Mouse (Mus musculus): Measurements from ENCODE around the gene Strada.

The Strada gene

GRCm38 (mm10) chr11:106180449-106180801 lies 21.5 kb downstream of the Strada start:
- DNase-seq: no peak

GRCm38 (mm10) chr11:106179711-106180448 lies 22.1 kb downstream of the Strada start:
- DNase-seq: peak; percentile 76

GRCm38 (mm10) chr11:106178036-106178782 lies 23.8 kb downstream of the Strada start:
- DNase-seq: no peak

- no peak for DNase-seq
These were observed 25.6 kb downstream of the Strada start for GRCm38 (mm10) chr11:106176372-106176771.

GRCm38 (mm10) chr11:106175081-106175480 lies 26.9 kb downstream of the Strada start:
- no peak for DNase-seq

GRCm38 (mm10) chr11:106174372-106174771 lies 27.6 kb downstream of the Strada start:
- no peak for DNase-seq

GRCm38 (mm10) chr11:106173228-106173627 lies 28.7 kb downstream of the Strada start:
- no peak for DNase-seq

- DNase-seq: no peak
These were observed 31.2 kb downstream of the Strada start for GRCm38 (mm10) chr11:106170807-106171206.

- no peak for DNase-seq
These were observed 34.5 kb downstream of the Strada start for GRCm38 (mm10) chr11:106167435-106167834.

- no peak for DNase-seq
These were observed 37.3 kb downstream of the Strada start for GRCm38 (mm10) chr11:106164601-106165180.

- no peak for DNase-seq
These were observed 38.4 kb downstream of the Strada start for GRCm38 (mm10) chr11:106163546-106163945.

GRCm38 (mm10) chr11:106162237-106162636 lies 39.7 kb downstream of the Strada start:
- DNase-seq: no peak

GRCm38 (mm10) chr11:106160841-106161721 lies 40.9 kb downstream of the Strada start, which contains the start of the genes Gm10840 and Limd2:
Gm10840 (plus strand) TSS chr11:106160850.
Limd2 (minus strand) TSS chr11:106160860.
- DNase-seq: peak; percentile 94

GRCm38 (mm10) chr11:106159921-106160840 lies 41.8 kb downstream of the Strada start:
- DNase-seq: peak; percentile 89

GRCm38 (mm10) chr11:106159216-106159920 lies 42.6 kb downstream of the Strada start:
- DNase-seq: peak; percentile 81

- no peak for DNase-seq
These were observed 43.1 kb downstream of the Strada start for GRCm38 (mm10) chr11:106158930-106159215.

GRCm38 (mm10) chr11:106158081-106158929 lies 43.7 kb downstream of the Strada start:
- no peak for DNase-seq

- no peak for DNase-seq
These were observed 44.8 kb downstream of the Strada start for GRCm38 (mm10) chr11:106157154-106157553.

GRCm38 (mm10) chr11:106156257-106156656 lies 45.7 kb downstream of the Strada start:
- DNase-seq: no peak

GRCm38 (mm10) chr11:106155761-106156160 lies 46.2 kb downstream of the Strada start:
- DNase-seq: no peak
